Mouse (Mus musculus) cerebellum, postnatal 36 days (tissue): Measurements from ENCODE around the gene Myh14.
A peak's percentile ranks its signal among the peaks of the same experiment; 100 is the strongest.
"Not testable (repeated sequence)": the region's sequence is repeated elsewhere in the genome, so short reads cannot be mapped to it uniquely, and the experiment has no call there.

Experiments
- DNase-seq, 2 experiments: peaks; one replicate each; pipeline ENCODE4 v3.0.0; 2021 to 2022; ENCODE audit warnings: mixed read lengths in 2 of 2

Myh14 gene

DNA sequence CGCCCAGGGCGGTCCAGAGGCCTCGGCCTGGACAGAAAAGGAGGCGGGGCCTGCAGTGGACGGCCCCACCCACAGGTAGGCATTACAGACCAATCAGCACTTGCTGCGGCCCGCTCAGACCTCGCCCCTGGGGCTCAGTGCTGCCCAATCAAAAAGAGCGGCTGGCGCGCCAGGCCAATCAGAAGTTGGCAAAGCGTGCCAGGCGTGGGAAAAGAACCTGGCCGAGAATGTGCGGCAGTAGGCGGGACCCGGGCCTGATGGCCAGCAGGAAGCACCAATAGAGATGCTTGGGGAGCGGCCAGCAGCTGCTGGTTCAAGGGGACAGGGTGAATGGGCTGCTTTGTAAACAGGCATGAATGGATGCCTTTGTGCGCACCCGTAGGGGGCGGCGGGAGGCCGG is at the start of gene Myh14:
Gene Myh14 (minus strand): TSS at position 41 of the 400 bp plus-strand sequence.
- peak; percentile 95 to 97 for DNase-seq

DNA sequence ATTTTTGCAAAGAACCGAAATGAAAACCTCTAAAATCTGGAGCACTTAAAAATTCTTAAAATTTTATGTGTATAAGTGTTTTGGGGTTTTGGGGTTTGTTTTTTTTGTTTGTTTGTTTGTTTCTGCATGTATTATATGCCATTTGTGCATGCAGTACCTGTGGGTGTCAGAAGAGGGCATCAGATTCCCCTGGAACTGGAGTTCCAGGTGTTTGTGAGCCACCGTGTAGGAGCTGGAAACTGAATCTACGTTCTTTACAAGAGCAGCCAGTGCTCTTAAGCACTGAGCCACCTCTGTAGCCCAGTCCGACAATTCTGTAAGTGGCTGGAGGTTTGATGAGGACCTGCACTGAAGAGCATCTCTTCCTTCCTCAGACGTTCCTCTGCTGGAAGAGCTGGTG is 39.2 kb upstream of the Myh14 start:
- DNase-seq = no peak

DNA sequence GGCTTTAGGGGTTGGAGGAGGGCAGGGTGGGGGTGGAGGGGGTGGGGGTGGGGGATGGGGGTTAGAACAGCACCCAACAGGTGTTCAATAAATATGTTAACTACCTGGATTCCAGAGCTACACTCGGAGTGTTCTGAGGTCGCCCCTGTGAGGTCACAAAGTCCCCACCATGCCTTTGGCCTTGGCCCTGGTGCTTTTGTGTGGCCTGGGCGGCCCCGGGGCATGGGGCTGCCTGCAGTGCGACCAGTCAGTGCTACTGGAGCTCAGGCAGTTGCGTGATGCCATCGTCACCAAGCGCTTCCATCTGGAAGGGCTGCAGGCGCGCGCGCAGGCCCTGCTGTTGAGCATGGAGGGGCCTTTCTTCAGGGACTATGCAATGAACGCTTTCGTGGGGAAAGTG is 37.9 kb upstream of the Myh14 start, which contains the start of gene Izumo2:
Gene Izumo2 (plus strand): TSS at position 169 of the 400 bp plus-strand sequence.
- no peak for DNase-seq

DNA sequence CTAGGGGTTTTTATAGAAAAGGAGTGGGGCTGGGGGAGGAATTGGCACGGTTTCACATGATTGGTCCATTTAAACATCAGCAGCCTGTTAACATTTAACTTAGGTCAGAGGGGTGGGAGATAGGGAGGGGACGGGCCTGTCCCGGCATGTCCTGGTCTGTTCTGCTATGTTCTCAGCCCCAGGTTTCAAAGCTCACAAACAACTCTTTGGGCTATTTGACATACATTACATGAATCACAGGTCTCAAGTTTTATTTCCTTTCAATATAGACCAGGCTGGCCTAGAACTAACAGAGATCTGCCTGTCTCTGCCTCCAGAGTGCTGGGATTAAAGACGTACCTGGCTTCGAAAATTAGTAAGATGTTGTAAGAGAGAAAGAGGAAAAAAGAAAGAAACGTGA is 37.5 kb upstream of the Myh14 start:
- DNase-seq = not testable (repeated sequence)

DNA sequence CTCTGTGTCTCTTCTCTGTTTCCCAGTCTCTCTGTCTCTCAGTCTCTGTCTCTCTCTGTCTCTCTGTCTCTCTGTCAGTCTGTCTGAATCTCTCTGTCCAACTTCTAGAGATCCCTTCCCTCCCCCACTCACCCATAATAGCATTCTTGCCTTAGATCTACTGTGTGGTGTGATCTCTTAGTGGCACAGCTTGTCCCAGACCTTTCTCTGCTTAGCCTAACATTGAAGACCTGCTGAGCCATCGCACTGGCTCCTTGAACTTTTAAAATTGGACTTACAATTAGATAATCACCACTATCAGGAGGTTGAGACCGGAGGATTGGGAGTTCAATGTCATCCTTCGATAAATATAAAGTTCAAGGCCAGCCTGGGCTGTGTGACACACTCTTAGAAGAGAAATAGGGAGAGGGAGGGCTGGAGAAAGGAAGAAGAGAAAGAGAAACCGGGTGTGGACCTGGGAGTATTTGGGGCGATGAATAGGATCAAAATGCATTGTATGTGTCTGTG is 36.6 kb upstream of the Myh14 start:
- no peak for DNase-seq

DNA sequence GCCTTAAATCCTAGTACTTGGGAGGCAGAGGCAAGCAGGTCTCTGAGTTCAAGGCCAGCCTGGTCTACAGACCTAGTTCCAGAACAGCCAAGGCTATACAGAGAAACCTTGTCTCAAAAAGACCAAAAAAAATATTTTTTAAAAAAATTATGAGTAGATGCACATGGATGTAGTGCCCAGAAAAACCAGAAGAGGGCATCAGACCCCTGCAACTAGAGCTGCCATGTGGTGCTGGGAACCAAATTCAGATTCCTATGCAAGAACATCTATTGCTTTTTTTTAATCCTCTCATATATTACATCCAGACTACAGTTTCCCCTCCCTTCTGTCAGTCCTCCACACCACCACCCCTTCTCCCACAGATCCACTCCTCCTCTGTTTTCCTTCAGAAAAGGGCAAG is 35.7 kb upstream of the Myh14 start:
- no peak for DNase-seq

DNA sequence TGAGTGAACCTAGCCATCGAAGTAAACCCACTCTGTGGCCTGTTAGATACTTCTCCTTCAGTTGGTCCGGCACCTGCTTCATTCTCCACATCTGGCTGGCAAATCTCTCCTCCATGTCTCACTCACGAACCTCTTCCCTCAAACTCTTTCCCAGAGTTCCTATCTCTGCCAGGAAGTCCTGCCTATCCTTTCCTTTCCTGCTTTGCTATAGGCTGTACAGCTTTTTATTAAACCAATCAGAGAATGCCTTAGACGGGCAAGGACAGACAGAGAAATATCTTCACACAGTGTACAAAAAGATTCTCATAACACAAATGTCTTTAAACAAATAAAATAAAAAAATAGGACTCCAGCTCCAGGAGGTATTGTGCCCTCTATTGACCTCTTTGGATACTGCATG is 34.4 kb upstream of the Myh14 start:
- no peak for DNase-seq

DNA sequence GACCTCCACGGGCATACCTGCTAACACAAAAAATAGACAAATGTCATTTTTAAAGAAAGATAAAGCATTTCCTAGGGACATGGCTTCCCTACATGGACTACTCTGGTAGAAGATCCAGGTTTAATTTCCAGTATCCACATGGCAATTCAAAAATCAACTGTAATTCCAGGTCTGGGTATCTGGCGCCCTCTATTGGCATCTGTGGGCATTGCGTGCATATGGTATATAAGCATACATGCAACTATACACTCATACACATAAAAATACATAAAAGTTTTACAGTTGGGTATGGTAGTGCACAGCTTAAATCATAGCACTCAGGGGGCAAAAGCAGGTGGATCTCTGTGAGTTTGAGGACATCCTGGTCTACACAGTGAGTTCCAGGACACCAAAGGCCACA is 33.7 kb upstream of the Myh14 start:
- peak; percentile 49 to 61 for DNase-seq

DNA sequence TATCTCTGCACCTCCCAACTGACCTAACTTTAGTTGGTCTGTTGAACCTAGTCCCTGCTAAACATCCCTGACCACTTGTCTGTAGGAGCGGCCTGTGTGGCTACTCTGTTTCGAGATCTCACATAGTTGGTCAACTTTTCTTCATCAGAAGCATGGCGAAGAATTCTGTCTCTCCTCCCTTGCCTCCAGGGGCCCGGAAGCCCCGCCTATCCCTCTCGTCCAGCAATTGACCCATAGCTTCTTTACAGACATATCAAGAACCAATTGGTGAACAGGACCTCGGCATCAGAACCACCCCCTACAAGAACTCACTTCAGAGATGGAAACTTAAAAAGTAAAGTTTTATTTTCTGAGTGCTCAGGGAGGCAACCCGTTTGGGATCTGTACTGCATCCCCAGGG is 32.3 kb upstream of the Myh14 start:
- no peak for DNase-seq

DNA sequence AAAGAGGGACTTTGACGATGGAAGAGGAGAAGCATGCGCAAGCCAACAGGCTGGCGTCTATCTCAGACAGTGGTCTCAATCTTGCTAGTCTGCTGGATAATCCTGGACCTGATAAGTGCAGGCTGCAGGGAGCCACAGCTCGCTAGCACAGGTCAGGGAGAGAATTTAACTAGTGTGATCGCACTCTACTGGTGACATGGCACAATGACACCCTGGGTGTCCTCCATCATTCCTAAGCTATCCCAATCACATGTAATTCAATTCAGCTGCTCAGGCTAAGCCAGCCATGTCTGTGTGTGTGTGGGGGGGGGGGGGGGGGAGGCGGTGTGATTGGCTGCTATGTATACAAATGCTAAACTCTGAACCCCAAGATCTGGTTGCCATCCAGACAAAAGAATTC is 31.3 kb upstream of the Myh14 start:
- peak; percentile 60 to 71 for DNase-seq

DNA sequence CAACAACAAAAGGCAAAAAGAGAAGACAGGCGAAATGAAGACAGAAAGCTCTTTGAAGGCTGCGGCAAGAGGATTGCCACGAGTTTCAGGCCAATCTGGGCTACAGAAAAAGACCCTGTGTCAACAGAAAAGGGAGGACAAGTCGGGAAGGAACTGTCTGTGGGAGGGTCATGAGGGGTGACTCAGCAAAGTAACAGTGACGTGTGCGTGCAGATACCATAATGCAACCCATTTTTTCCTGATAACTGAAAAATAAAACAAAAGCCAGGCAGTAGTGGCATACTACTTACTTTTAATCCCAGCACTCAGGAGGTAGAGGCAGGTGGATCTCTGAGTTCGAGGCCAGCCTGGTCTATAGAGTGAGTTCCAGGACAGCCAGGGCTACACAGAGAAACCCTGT is 27.3 kb upstream of the Myh14 start:
- no peak for DNase-seq

DNA sequence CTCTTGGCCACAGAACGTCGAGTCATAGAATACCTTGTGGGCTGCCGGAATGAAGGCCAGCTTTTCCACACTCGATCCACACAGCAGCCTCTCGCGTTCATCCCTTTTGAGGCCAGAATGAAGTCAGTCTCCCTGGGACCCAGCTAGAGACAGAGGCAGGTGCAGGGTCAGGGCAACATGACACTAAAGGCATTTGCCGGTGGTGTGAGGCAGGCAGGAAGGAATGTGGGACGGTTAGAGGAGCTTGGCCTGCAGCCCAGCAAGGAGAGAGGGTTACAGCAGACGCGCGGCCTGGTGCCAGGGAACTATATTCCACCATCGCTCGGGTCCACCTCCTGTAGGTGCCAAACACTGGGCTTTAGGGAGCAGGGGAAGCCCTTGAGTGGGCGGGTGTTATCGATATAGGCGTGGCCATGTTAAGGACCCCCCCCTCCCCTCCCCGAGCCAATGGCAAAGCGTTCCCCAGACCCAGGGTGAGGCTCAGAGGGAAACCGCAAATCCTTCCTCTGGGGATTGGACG is 26.6 kb upstream of the Myh14 start:
- peak; percentile 70 to 73 for DNase-seq

DNA sequence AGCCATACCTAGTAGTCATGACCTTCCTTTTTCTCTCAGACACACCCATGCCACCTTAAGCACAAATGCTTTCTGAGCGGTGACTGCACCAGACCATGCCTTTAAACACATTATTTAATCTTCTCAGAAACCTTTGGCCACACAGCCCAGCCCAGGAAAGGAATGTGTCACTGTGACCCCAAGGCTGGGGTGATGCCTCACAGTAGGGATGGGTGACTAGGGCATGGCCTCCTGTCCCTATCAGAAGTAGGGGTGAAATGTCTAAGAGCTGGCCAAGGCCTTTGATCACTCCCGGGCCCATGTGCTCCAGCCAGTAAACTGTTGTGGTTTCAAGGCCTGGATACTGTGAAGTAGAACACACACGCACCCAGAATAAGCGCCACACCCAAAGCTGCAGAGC is 24.6 kb upstream of the Myh14 start:
- DNase-seq = no peak

DNA sequence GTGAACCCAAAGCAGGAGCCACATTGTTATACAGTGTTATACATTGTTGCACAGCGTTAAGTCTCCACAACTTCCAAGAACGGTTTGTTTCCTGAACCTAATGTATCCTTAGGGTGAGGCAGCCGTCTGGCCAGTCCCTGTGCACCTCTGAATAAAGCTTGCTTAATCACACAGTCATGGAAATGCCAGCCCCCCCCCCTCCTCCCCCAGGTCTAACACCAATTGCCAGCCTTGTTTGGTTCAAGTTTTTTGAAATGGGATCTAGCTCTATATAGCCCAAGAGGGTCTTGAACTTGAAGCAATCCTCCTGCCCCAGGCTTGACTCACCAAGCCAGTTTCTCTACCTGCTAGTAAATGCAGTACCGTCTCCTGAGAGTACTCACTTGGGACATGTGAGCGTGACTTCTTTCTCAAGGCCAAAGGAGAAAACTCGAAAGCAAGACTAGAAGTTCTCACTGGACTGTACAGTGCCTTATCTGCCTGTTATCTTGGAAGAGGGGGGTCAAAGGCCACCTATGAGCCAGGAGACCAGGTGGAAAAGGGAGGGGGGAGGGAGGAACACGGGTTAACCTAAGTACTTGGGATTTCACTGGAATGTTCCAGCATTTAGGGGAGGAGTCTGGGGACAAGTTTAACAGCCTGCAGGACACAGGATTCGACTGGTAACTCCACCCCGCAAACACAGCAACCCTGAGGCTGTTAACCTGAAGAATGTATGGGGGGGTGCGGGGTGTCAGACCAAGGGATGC is 23.0 kb upstream of the Myh14 start:
- no peak for DNase-seq

DNA sequence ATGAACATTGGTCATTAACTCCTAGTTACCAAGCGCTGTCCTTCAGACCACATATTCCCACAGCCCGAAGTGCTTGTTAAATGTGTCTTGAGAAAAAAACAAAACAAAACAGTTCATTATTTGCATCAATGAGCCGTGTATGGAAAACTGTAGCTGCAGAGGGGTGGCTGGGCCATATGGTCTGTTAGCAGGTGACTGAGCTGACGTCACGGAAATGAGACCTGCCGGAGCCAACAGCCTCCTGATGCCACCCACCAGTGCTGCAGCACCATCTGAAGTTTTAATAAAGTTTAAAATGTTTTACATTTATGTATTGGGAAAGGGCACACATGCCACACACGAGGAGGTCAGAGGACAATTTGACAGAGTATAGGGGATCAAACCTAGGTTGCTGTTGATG is 18.7 kb upstream of the Myh14 start:
- DNase-seq = peak; percentile 56 to 57

DNA sequence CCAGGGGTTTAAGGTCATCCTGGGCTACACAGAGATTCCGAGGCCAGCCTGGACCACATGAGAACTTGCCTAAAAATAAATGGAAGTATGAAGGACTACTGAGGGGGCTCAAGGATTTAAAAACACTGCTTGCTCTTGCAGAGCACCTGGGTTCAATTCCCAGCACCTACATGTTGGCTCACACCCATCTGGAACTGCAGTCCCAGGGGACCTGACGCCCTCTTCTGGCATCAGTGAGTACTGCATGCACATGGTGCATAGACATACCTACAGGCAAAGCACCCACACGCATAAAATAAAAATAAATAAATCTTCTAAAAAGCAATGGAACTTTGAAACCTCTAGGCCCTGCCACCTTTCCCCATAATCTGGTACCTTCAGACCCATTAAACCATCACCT is 18.2 kb upstream of the Myh14 start:
- no peak for DNase-seq

DNA sequence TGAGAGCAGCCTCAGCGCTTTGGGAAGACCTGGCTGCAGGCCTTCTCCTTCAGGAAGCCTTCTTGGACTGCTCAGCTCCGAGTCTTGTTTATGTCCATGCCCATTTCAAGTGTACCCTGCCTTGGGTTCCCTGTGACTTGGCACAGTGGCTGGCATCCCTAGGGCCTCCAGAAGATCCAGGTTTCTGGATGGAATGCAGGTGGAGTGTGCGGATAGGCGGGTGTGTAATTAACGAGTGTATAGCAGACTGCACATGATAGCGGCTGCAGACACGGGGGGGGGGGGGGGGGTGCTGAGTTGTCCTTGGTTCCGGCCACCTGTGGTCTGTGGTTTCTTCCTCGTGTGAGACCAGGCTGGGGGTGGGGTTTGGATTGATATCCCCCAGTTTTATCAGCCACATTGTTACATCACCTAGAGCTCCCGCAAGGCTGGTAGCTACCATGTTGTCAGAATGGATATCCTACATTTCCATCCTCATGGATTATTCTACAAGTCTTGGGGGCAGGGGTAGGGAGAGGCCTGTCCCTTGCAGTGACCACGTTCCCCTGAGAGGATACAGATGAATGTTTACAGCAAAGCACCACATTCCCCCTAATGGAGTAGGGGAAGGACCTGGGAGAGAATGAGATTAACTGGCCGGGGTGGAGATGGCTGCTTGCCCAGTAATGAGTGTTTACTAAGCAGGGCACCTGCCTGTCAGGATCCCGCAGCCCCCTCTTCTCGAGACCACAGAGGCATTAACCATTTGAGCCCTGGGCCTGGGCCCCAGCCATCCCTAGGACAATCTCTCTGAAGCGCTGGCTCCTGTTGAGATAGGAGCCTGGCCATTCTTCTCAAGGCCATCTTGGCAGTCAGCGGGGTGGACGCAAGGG is 15.1 kb upstream of the Myh14 start:
- peak in 1 of 2 experiments; percentile 26 for DNase-seq

DNA sequence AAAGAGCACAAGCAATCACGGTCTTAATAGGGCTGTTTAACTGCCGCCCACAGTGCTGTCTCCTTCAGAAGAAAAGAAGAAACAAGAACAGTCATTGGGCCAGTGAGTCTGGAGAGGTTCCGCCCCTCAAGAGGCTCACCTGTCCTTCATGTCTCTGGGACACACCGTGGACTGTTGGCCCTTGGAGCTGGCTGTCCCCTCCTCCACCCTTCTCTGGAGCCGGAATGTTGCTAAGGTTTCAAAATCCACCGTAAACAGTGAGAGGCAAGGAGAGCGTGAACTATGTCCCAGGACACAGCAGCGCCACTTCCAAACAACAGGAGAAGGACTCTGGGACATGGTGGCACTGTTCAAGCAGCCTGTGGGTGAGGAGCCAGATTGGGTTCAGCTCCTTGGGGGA is 13.0 kb upstream of the Myh14 start:
- DNase-seq = no peak

DNA sequence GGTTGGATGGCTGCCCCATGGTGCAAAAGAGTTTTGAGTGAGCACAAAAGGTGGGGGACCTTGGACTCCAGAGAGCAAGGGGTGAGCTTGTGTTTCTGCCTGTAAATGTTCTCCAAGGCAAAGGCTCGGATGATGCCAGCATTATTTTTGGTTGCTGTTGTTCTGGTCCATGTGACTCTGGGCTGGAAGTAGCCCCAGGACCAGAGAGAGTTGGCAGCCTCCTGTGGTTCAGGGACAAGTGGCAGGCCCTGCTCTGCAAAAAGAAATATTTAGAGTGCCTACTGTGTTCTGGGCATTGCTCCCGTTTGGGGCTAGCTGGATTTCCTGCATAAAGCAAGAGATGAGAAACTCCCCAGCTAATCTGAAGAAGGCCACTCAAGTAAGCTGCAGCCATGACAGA is 6.0 kb upstream of the Myh14 start:
- DNase-seq = peak; percentile 74 to 82

DNA sequence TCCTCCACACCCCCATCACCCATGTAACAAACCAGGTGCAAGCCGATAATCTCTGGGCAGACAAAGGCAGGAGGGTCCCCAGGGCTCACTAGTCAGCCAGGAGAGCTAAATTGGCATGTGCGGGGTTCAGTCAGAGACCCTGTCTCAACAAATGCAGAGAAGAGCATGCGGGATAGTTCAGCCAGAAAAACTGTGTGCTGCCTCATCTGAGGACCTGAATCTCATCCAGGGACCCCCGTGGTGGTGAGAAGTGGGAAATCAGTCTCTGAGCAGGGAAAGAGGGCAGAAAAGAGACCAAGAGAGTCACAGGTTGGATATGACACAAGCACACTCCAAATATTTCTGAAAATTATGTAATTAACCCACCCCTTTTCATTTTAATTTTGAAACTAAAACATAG is 5.5 kb upstream of the Myh14 start:
- peak; percentile 39 to 56 for DNase-seq

DNA sequence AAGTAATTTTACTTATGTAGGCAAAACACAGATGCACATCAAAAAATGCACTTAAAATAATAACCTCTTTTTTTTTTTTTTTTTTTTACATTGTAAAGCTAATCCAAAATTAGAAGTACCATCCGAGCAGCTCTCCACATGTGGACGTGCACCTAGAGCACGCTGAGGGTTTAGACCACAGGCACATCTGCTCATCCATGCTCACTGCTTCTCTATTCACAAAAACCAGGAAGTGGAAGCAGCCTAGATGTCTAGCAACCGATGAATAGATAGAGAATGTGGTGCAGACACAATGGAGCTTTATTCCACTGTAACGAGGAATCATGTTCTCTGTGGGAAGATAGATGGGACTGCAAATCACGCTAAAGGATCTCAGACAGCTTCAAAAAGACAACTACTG is 4.5 kb upstream of the Myh14 start:
- DNase-seq = no peak

DNA sequence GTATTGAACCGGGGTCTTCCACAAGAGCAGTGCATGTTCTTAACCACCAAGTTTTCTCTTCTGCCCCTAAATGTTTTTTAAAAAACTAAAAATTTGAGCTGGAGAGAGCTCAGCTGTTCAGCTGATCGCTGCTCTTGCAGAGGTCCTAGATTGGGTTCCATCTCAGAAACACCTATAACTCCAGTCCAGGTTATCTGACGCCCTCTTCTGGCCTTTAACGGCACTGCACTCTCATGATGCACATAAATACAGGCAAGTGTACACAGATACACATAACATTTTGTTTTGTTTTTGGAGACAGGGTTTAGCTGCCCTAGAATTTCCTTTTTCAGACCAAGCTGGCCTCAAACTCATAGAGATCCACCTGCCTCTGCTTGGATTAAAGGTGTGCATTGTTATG is 3.9 kb upstream of the Myh14 start:
- no peak for DNase-seq

DNA sequence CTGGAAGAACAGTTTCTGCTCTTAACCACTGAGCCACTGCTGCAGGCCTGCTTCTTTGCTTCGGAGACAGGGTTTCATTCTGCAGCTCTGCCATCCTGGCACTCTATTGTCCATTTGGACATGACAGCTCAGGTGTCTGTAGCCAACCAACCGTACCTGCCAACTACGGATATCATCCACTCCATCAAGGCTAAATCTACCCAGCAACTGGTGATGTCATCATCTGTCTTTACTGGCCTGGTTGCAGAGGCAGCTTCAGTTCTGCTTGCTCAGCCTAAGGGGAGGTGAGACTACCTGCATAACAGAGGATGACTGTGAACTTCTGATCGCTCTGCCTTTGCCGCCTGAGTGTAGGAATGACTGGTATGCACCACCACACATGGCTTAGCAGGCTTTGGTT is 1.6 kb upstream of the Myh14 start:
- DNase-seq = peak in 1 of 2 experiments; percentile 54

DNA sequence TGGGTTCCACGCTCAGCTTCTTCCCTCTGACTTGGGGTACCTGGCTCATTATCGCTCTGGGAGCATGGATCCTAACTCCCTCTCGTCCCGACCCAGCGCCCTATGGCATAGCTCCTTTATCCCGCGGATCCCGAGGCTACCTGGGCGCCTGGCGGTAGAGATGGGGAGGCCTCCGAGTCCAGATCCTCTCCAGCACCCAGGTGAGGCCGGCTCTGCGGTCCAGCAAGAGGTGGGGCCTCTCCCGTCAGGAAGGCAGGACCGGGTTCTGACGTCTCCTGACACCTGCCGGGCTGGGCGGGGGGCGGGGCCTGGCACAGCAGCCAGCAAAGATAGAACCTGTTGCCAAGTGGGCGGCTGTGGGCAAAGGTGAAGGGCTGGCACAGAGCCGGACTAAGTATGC is 1.5 kb downstream of the Myh14 start:
- peak in 1 of 2 experiments; percentile 22 for DNase-seq
